Mouse (Mus musculus) adrenal gland, adult 18-20 months (tissue): Measurements from ENCODE around the gene Wdr19. TPM values are rescaled to one million over a fixed set of nuclear protein-coding genes. Genes with fewer than 3 reads are reported as not detected.
A peak's percentile ranks its signal among the peaks of the same experiment; 100 is the strongest.
"Not testable (repeated sequence)": the region's sequence is repeated elsewhere in the genome, so short reads cannot be mapped to it uniquely, and the experiment has no call there.

Source experiments
- DNase-seq, 2 experiments: peaks; one replicate each; pipeline ENCODE4 v3.0.0; 2021 to 2022; ENCODE audit warnings: low spot score in 2 of 2
- total RNA-seq, 2 experiments: library from RNA; stranded (reverse); gene quantifications; 1 replicate in 1 of 2; 2 replicates in 1 of 2; pipeline ENCODE4 v1.2.3; 2021

Wdr19 gene
- total RNA-seq, 2 experiments from 2014 or later = 5.5 to 7.0 TPM

GRCm38 (mm10) chr5:65182268-65182667 lies 17.2 kb upstream of the Wdr19 start:
- no peak for DNase-seq

- DNase-seq = no peak
These were observed 7.9 kb upstream of the Wdr19 start for GRCm38 (mm10) chr5:65191601-65192000.

GRCm38 (mm10) chr5:65194441-65194840 lies 5.1 kb upstream of the Wdr19 start:
- DNase-seq = no peak

GRCm38 (mm10) chr5:65204726-65205125 lies 5.2 kb downstream of the Wdr19 start:
- DNase-seq = no peak

- peak; percentile 25 to 31 for DNase-seq
These were observed 13.8 kb downstream of the Wdr19 start for GRCm38 (mm10) chr5:65213321-65213720.

- DNase-seq = no peak
These were observed 18.1 kb downstream of the Wdr19 start for GRCm38 (mm10) chr5:65217305-65218269.

GRCm38 (mm10) chr5:65221037-65221436 lies 21.5 kb downstream of the Wdr19 start:
- no peak for DNase-seq

- no peak for DNase-seq
These were observed 24.6 kb downstream of the Wdr19 start for GRCm38 (mm10) chr5:65224056-65224455.

GRCm38 (mm10) chr5:65231289-65232003 lies 31.9 kb downstream of the Wdr19 start:
- no peak for DNase-seq

- DNase-seq = peak in 1 of 2 experiments; percentile 37
These were observed 43.2 kb downstream of the Wdr19 start for GRCm38 (mm10) chr5:65242740-65243139.

GRCm38 (mm10) chr5:65247296-65247695 lies 47.8 kb downstream of the Wdr19 start:
- no peak for DNase-seq

- DNase-seq = no peak
These were observed 50.8 kb downstream of the Wdr19 start for GRCm38 (mm10) chr5:65250185-65250855.

- no peak for DNase-seq
These were observed 58.5 kb downstream of the Wdr19 start for GRCm38 (mm10) chr5:65257910-65258505.

GRCm38 (mm10) chr5:65273966-65274365 lies 74.5 kb downstream of the Wdr19 start:
- DNase-seq = no peak

GRCm38 (mm10) chr5:65279133-65279651 lies 79.7 kb downstream of the Wdr19 start:
- DNase-seq = no peak

- no peak for DNase-seq
These were observed 81.7 kb downstream of the Wdr19 start for GRCm38 (mm10) chr5:65281216-65281615.

- no peak for DNase-seq
These were observed 84.7 kb downstream of the Wdr19 start for GRCm38 (mm10) chr5:65284171-65284570.

GRCm38 (mm10) chr5:65287751-65288701 lies 88.5 kb downstream of the Wdr19 start:
- DNase-seq = no peak

- DNase-seq = not testable (repeated sequence)
These were observed 89.5 kb downstream of the Wdr19 start for GRCm38 (mm10) chr5:65289009-65289408.

GRCm38 (mm10) chr5:65293627-65294026 lies 94.1 kb downstream of the Wdr19 start:
- no peak for DNase-seq
